Comparison of ENCODE assay signal across 8 mouse cellular contexts in genomic region chr19:5388588-5389242, GRCm38 (mm10). TPM values are rescaled to one million over a fixed set of nuclear protein-coding genes. Genes with fewer than 3 reads are reported as not detected.
DNase-seq lines count a peak whose midpoint lies in the region; ATAC-seq and TF ChIP-seq lines count a peak whose summit lies in the region.

Gene Sart1, minus strand, starts transcription at chr19:5388703.

- H3K27me3 ChIP-seq in CH12.LX (replicated peaks) = no peaks in the 10 kb centered on the region
- H3K27me3 ChIP-seq in forebrain, embryonic 11.5 days (ENCODE audit: control insufficient read depth, insufficient read depth, low read length) = no peaks in the 10 kb centered on the region
- H3K27me3 ChIP-seq in heart, embryonic 16.5 days (ENCODE audit: control insufficient read depth, insufficient read depth, low read length) = no peaks in the 10 kb centered on the region
- no peaks in the 10 kb centered on the region for H3K27me3 ChIP-seq in liver, embryonic 15.5 days
- H3K27me3 ChIP-seq in neural tube, embryonic 12.5 days (replicated peaks) = no peaks in the 10 kb centered on the region

- peak within 1 kb of the TSS; percentile 78 for H3K27ac ChIP-seq in CH12.LX (ENCODE audit: insufficient read depth, low read depth)
- peak within 1 kb of the TSS; percentile 66; the same call in 1 of the 2 replicates for H3K27ac ChIP-seq in forebrain, embryonic 11.5 days (ENCODE audit: low read depth, low read length)
- peak within 1 kb of the TSS; percentile 88 for H3K27ac ChIP-seq in heart, embryonic 16.5 days (ENCODE audit: low read length)
- peak within 1 kb of the TSS; percentile 87 for H3K27ac ChIP-seq in liver, embryonic 15.5 days (replicated peaks)
- H3K27ac ChIP-seq in neural tube, embryonic 12.5 days = peak within 1 kb of the TSS; percentile 65; the same call in 1 of the 2 replicates

- TF ChIP-seq CTCF in CH12.LX (conservative IDR thresholded peaks at IDR 0.05 in 1 of 2, IDR thresholded peaks at IDR 0.05 in 1 of 2; ENCODE audit: low read depth in 2 of 2, low read length in 2 of 2) = no peak

- peaks cover 20 to 40% of the 10 kb centered on the region in 2 experiments for H3K36me3 ChIP-seq in CH12.LX (replicated peaks in 1 of 2; ENCODE audit: control insufficient read depth in 1 of 2, insufficient read depth in 1 of 2, low read length in 1 of 2)
- peaks cover 7% of the 10 kb centered on the region; the same call in 1 of the 2 replicates for H3K36me3 ChIP-seq in forebrain, embryonic 11.5 days (ENCODE audit: control insufficient read depth, insufficient read depth, low read length)
- H3K36me3 ChIP-seq in heart, embryonic 16.5 days (ENCODE audit: control insufficient read depth, insufficient read depth) = peaks cover 15% of the 10 kb centered on the region
- peaks cover 24% of the 10 kb centered on the region for H3K36me3 ChIP-seq in liver, embryonic 15.5 days (replicated peaks)
- H3K36me3 ChIP-seq in neural tube, embryonic 12.5 days = peaks cover 21% of the 10 kb centered on the region

- peak within 1 kb of the TSS; percentile 96 for H3K9ac ChIP-seq in CH12.LX (ENCODE audit: insufficient read depth, low read depth)
- H3K9ac ChIP-seq in forebrain, embryonic 11.5 days (ENCODE audit: low read length) = peak within 1 kb of the TSS; percentile 87
- H3K9ac ChIP-seq in heart, embryonic 16.5 days (ENCODE audit: low read length) = peak within 1 kb of the TSS; percentile 95
- H3K9ac ChIP-seq in liver, embryonic 15.5 days = peak within 1 kb of the TSS; percentile 85
- H3K9ac ChIP-seq in neural tube, embryonic 12.5 days = peak within 1 kb of the TSS; percentile 95

- DNase-seq in CH12.LX (ENCODE audit: extremely low read depth) = peak; percentile 97
- peak; percentile 90 for DNase-seq in c-Kit-positive CD71-positive TER-119-negative erythroid progenitor cells, embryonic 14.5 days (ENCODE audit: low read depth)
- peak; percentile 96 for DNase-seq in forebrain, embryonic 11.5 days (ENCODE audit: low spot score)
- DNase-seq in kidney, postnatal 36 days = peak; percentile 97 to 98
- peak; percentile 96 for DNase-seq in telencephalon, adult 2 months (ENCODE audit: low read depth, low spot score)

- 2% methylated on average over 42 of the region's 43 CpGs for WGBS in forebrain, embryonic 11.5 days
- WGBS in heart, embryonic 16.5 days = 1% methylated on average over 43 of the region's 43 CpGs
- under 1% methylated on average over 43 of the region's 43 CpGs for WGBS in liver, embryonic 15.5 days (ENCODE audit: insufficient replicate concordance)
- WGBS in neural tube, embryonic 12.5 days = 2% methylated on average over 43 of the region's 43 CpGs

- ATAC-seq in forebrain, embryonic 11.5 days (replicated peaks; ENCODE audit: low FRiP score) = peak; percentile 96
- peak; percentile 96 for ATAC-seq in heart, embryonic 16.5 days (replicated peaks; ENCODE audit: extremely low read depth, insufficient read depth, low FRiP score)
- peak; percentile 92 for ATAC-seq in liver, embryonic 15.5 days (ENCODE audit: insufficient read depth)
- ATAC-seq in neural tube, embryonic 12.5 days (ENCODE audit: low FRiP score, low read depth) = peak; percentile 95

- TF ChIP-seq POLR2A in CH12.LX (IDR thresholded peaks at IDR 0.05; ENCODE audit: low read depth, low read length) = peak; percentile 94

- in situ Hi-C loops in CH12.LX (cut with MboI; ENCODE audit: low pct_ligation_motif_present, low pct_unique_long_range_greater_than_20kb, low sequenced_read_pairs) = no loop called here

- TF ChIP-seq EP300 in CH12.LX (IDR thresholded peaks at IDR 0.05; ENCODE audit: low read length) = no peak

- no peaks in the 10 kb centered on the region for H3K9me3 ChIP-seq in CH12.LX (replicated peaks; ENCODE audit: low read length)
- no peaks in the 10 kb centered on the region for H3K9me3 ChIP-seq in forebrain, embryonic 11.5 days (ENCODE audit: control insufficient read depth, low read length)
- H3K9me3 ChIP-seq in heart, embryonic 16.5 days (replicated peaks; ENCODE audit: control insufficient read depth, low read length) = no peaks in the 10 kb centered on the region
- no peaks in the 10 kb centered on the region for H3K9me3 ChIP-seq in liver, embryonic 15.5 days (replicated peaks)
- no peaks in the 10 kb centered on the region for H3K9me3 ChIP-seq in neural tube, embryonic 12.5 days

- peak within 1 kb of the TSS; percentile 80 for H3K4me2 ChIP-seq in CH12.LX (ENCODE audit: insufficient read depth, low read depth, poor library complexity, severe bottlenecking)
- H3K4me2 ChIP-seq in forebrain, embryonic 11.5 days (ENCODE audit: low read depth, low read length, severe bottlenecking) = peak within 1 kb of the TSS; percentile 91
- H3K4me2 ChIP-seq in heart, embryonic 16.5 days (ENCODE audit: low read depth, low read length) = peak within 1 kb of the TSS; percentile 95
- peak within 1 kb of the TSS; percentile 87 for H3K4me2 ChIP-seq in liver, embryonic 15.5 days
- H3K4me2 ChIP-seq in neural tube, embryonic 12.5 days (replicated peaks) = peak within 1 kb of the TSS; percentile 93

- peaks cover 28% of the 10 kb centered on the region for H3K79me2 ChIP-seq in CH12.LX (replicated peaks; ENCODE audit: control insufficient read depth, extremely low read depth, insufficient read depth, poor library complexity, severe bottlenecking)

- dilution Hi-C loops in CH12.LX (cut with MboI; ENCODE audit: extremely low pct_ligation_motif_present, extremely low pct_unique_long_range_greater_than_20kb, low sequenced_read_pairs) = no loop called here

- peaks cover 5 to 39% of the 10 kb centered on the region in 2 experiments for H3K4me1 ChIP-seq in CH12.LX (ENCODE audit: control insufficient read depth in 1 of 2, insufficient read depth in 2 of 2)
- peaks cover 18% of the 10 kb centered on the region for H3K4me1 ChIP-seq in forebrain, embryonic 11.5 days (replicated peaks; ENCODE audit: control insufficient read depth, insufficient read depth, low read length)
- peaks cover 32% of the 10 kb centered on the region for H3K4me1 ChIP-seq in heart, embryonic 16.5 days (ENCODE audit: control insufficient read depth, insufficient read depth, low read length)
- H3K4me1 ChIP-seq in liver, embryonic 15.5 days (replicated peaks) = peaks cover 47% of the 10 kb centered on the region
- peaks cover 31% of the 10 kb centered on the region for H3K4me1 ChIP-seq in neural tube, embryonic 12.5 days

- peak within 1 kb of the TSS; percentile 91 to 94 (median 92) for H3K4me3 ChIP-seq in CH12.LX (replicated peaks in 1 of 3; ENCODE audit: low read depth in 2 of 3, low read length in 2 of 3, poor library complexity in 1 of 3)
- peak within 1 kb of the TSS; percentile 99 for H3K4me3 ChIP-seq in forebrain, embryonic 11.5 days (ENCODE audit: low read depth, low read length)
- H3K4me3 ChIP-seq in heart, embryonic 16.5 days (ENCODE audit: low read length) = peak within 1 kb of the TSS; percentile 99
- H3K4me3 ChIP-seq in liver, embryonic 15.5 days (replicated peaks) = peak within 1 kb of the TSS; percentile 88
- H3K4me3 ChIP-seq in neural tube, embryonic 12.5 days = peak within 1 kb of the TSS; percentile 100

- no peak for TF ChIP-seq RAD21 in CH12.LX (IDR thresholded peaks at IDR 0.05; ENCODE audit: low read depth, low read length)

TF ChIP-seq in CH12.LX, 34 proteins besides CTCF, POLR2A, EP300 and RAD21:
- peak; percentile 49; the same call in 1 of the 2 replicates for TF ChIP-seq MAZ (IDR thresholded peaks at IDR 0.05; ENCODE audit: low read depth, low read length)
- peak; percentile 90 for TF ChIP-seq KAT2A (IDR thresholded peaks at IDR 0.05; ENCODE audit: insufficient replicate concordance, low read length)
- TF ChIP-seq BHLHE40 (IDR thresholded peaks at IDR 0.05; ENCODE audit: low read depth, low read length) = peak; percentile 39; the same call in 1 of the 2 replicates
- TF ChIP-seq NRF1 (IDR thresholded peaks at IDR 0.05; ENCODE audit: low read depth, low read length) = peak; percentile 97
- TF ChIP-seq MYC (IDR thresholded peaks at IDR 0.05; ENCODE audit: low read depth, low read length) = 0 out of 2 replicates have a peak, but pooled peaks have one; percentile 42
- 0 out of 2 replicates have a peak, but pooled peaks have one; percentile 46 for TF ChIP-seq MEF2A (IDR thresholded peaks at IDR 0.05; ENCODE audit: borderline replicate concordance, low read depth, low read length)
- TF ChIP-seq HCFC1 (IDR thresholded peaks at IDR 0.05; ENCODE audit: low read depth, low read length) = peak; percentile 93
- TF ChIP-seq POLR2AphosphoS2 (IDR thresholded peaks at IDR 0.05; ENCODE audit: low read depth, low read length) = peak; percentile 84; the same call in 1 of the 2 replicates
- TF ChIP-seq SIN3A (IDR thresholded peaks at IDR 0.05; ENCODE audit: low read length) = peak; percentile 93
- TF ChIP-seq TCF12 (IDR thresholded peaks at IDR 0.05; ENCODE audit: low read depth, low read length) = peak; percentile 96
- no peak; the same call in 1 of the 2 replicates for TF ChIP-seq IRF4 (IDR thresholded peaks at IDR 0.05; ENCODE audit: low read depth, low read length)
- TF ChIP-seq ELF1 (IDR thresholded peaks at IDR 0.05; ENCODE audit: low read depth, low read length) = peak; percentile 98
- TF ChIP-seq NELFE (IDR thresholded peaks at IDR 0.05; ENCODE audit: low read depth, low read length) = peak; percentile 90
- peak; percentile 36; the same call in 1 of the 2 replicates for TF ChIP-seq CHD2 (IDR thresholded peaks at IDR 0.05; ENCODE audit: low read length)
- TF ChIP-seq TBP (conservative IDR thresholded peaks at IDR 0.05; ENCODE audit: low read depth, low read length) = peak; percentile 90
- no peak; the same call in 1 of the 2 replicates for TF ChIP-seq GABPA (IDR thresholded peaks at IDR 0.05; ENCODE audit: insufficient replicate concordance, low read depth, low read length)
- TF ChIP-seq ZMIZ1 (IDR thresholded peaks at IDR 0.05; ENCODE audit: low read depth, low read length) = peak; percentile 83
- peak; percentile 64; the same call in 1 of the 2 replicates for TF ChIP-seq MXI1 (IDR thresholded peaks at IDR 0.05; ENCODE audit: low read depth, low read length)
- no peak for TF ChIP-seq PAX5 (IDR thresholded peaks at IDR 0.05; ENCODE audit: low read length)
- no peak; the same call in 1 of the 2 replicates for TF ChIP-seq MAX (IDR thresholded peaks at IDR 0.05; ENCODE audit: low read length)
- no peak for TF ChIP-seq E2F4 (IDR thresholded peaks at IDR 0.05; ENCODE audit: insufficient replicate concordance, low read depth, low read length)
- TF ChIP-seq MAFK (IDR thresholded peaks at IDR 0.05; ENCODE audit: insufficient replicate concordance, low read length) = no peak

RNA-seq across cellular contexts. Expression of gene Sart1, which starts in this region (rescaled TPM):
- total RNA-seq in CH12.LX (2012; rRNA removed) (78.3 and 85.8 TPM in 2 replicates), CH12.LX (2014; rRNA removed) (46.7 and 47.7 TPM in 2 replicates)
- polyA plus RNA-seq in CH12.LX (2012; ENCODE audit: insufficient read length, low read depth) = 104 and 132 TPM in 2 replicates
- 87.1 and 101 TPM in 2 replicates for polyA plus RNA-seq in forebrain, embryonic 11.5 days (2014; fragmentation: Nextera tagmentation; extraction: Ambion mirVana)
- polyA plus RNA-seq in heart, embryonic 16.5 days (2015; fragmentation: Nextera tagmentation; extraction: Ambion mirVana) = 49.6 and 54.7 TPM in 2 replicates
- 26.5 and 31.5 TPM in 2 replicates for polyA plus RNA-seq in liver, embryonic 15.5 days (2015; fragmentation: Nextera tagmentation; extraction: Ambion mirVana)
- polyA plus RNA-seq in neural tube, embryonic 12.5 days (2016; fragmentation: Nextera tagmentation; extraction: Ambion mirVana) = 110 and 112 TPM in 2 replicates

Comparison
In these comparisons a context has a peak if more than half of its experiments do, and no peak if none do; other contexts are left out.
1. Peak in every context shown above with its lines: DNase-seq, ATAC-seq, H3K4me3 ChIP-seq and H3K27ac ChIP-seq.